Mouse (Mus musculus) stomach, postnatal 0 days (tissue): ENCODE results near the gene Gabrb3. TPM values are rescaled to one million over a fixed set of nuclear protein-coding genes. Genes with fewer than 3 reads are reported as not detected.

Source experiments
- ATAC-seq: fragments of 200-750 bp; cut with Nextera tagmentation; 2 replicates; pipeline ENCODE4 v1.8.0; 2017; ENCODE audit not compliant: low FRiP score, low TSS enrichment
- DNase-seq: peaks from one replicate; pipeline ENCODE4 v3.0.0-alpha.2; 2016; ENCODE audit warnings: low spot score
- H3K27ac ChIP-seq: fragments of 300-500 bp; sonication (generic); replicated peaks from 2 replicates; pipeline ENCODE4 v1.5.1; 2014; ENCODE audit warnings: mild to moderate bottlenecking, control low read depth
- H3K27me3 ChIP-seq: fragments of 300-500 bp; sonication (generic); 2 replicates; pipeline ENCODE4 v1.6.1; 2014; ENCODE audit warnings: low read length; ENCODE audit not compliant: control insufficient read depth, insufficient read depth
- H3K36me3 ChIP-seq: fragments of 300-500 bp; sonication (generic); 2 replicates; pipeline ENCODE4 v1.6.1; 2014; ENCODE audit warnings: low read length, mixed read lengths; ENCODE audit not compliant: control insufficient read depth, insufficient read depth
- H3K4me1 ChIP-seq: fragments of 300-500 bp; sonication (generic); replicated peaks from 2 replicates; pipeline ENCODE4 v1.6.1; 2014; ENCODE audit warnings: antibody characterized with exemption; ENCODE audit not compliant: control insufficient read depth, insufficient read depth
- H3K4me2 ChIP-seq: fragments of 300-500 bp; sonication (generic); replicated peaks from 2 replicates; pipeline ENCODE4 v1.6.1; 2014; ENCODE audit warnings: low read depth, mild to moderate bottlenecking, control low read depth, moderate library complexity
- H3K4me3 ChIP-seq: fragments of 300-500 bp; sonication (generic); 2 replicates; pipeline ENCODE4 v1.5.1; 2014; ENCODE audit warnings: low read depth, low read length, control low read depth
- H3K9ac ChIP-seq: fragments of 300-500 bp; sonication (generic); 2 replicates; pipeline ENCODE4 v1.6.1; 2014; ENCODE audit warnings: mild to moderate bottlenecking, low read length, control low read depth, mixed read lengths
- H3K9me3 ChIP-seq: fragments of 300-500 bp; sonication (generic); 2 replicates; pipeline ENCODE4 v1.6.1; 2016; ENCODE audit warnings: low read length; ENCODE audit not compliant: control insufficient read depth
- CTCF ChIP-seq: IDR thresholded peaks from 2 replicates; pipeline ENCODE4 v1.5.1; 2016; ENCODE audit warnings: antibody characterized with exemption, low read depth, mild to moderate bottlenecking, moderate library complexity
- EP300 ChIP-seq: optimal IDR thresholded peaks from 2 replicates; pipeline ENCODE3; 2016; ENCODE audit warnings: antibody characterized with exemption
- WGBS: fragments of 180-500 bp; shearing (Covaris S2); extraction: QIAGEN DNeasy Blood & Tissue Kit; methylation state at CpG from one replicate; pipeline ENCODE4 v1.1.7; 2014; 5-methylcytosine and 5-hydroxymethylcytosine counted together
- polyA plus RNA-seq: library from polyadenylated mRNA; unstranded; fragments of >200 nt; fragmentation: Nextera tagmentation; extraction: Ambion mirVana; gene quantifications from 2 replicates; pipeline ENCODE4 v1.2.1, GENCODE M21; 2015

The Gabrb3 gene
- polyA plus RNA-seq, 1 experiment from 2014 or later: 0.80 TPM

DNA sequence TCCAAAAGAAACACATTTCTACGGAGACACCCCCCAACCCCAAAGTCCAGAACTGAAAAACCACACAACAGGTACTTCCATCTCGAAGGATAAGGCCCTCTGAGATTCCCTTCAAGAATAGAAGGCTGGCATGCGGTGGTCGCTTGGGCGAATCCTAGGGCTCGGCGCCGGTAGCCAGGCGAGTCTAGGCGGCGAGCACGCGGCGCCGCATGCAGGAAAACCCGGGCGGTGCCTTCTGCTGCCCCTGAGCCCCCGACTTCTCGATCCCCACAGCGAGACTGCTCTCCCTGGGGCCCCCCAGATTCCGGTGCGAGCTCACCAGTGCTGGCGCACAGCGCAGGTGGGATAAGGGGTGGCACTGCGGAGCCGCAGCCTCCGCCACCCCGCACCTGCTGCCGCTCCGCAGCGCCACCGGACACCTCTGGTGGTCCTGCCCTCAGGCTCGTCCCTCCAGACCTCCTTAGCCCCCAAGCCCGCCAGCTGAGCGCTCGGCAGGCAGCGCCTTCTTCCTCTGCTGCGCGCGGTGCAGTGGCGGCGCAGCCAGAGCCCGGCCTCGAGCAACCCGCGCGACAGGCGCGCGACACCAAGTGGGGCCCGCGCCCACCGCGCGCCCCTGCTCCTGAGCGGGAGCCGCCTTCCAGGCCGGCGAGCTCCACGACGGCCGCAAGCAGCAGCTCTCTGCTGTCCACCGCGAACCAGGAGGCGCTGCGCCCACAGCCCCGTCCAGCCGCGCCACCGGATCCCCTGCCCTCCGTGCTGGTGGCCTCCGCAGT lies 89.6 kb downstream of the Gabrb3 start:
- no peak for ATAC-seq
- 2% methylated on average over 72 of the region's 72 CpGs for WGBS
- peak overlapping the region; percentile 21 for H3K4me3 ChIP-seq
- H3K27ac ChIP-seq: no peak overlapping the region
- peak overlapping the region; percentile 46 for H3K4me2 ChIP-seq
- no peak overlapping the region for H3K9ac ChIP-seq
- TF ChIP-seq CTCF: no peak
- TF ChIP-seq EP300: no peak
- no peak for DNase-seq
- no peaks in the 10 kb centered on the region for H3K9me3 ChIP-seq
- peaks cover 5% of the 10 kb centered on the region; the same call in 1 of the 2 replicates for H3K27me3 ChIP-seq
- no peaks in the 10 kb centered on the region for H3K36me3 ChIP-seq
- no peaks in the 10 kb centered on the region for H3K4me1 ChIP-seq

DNA sequence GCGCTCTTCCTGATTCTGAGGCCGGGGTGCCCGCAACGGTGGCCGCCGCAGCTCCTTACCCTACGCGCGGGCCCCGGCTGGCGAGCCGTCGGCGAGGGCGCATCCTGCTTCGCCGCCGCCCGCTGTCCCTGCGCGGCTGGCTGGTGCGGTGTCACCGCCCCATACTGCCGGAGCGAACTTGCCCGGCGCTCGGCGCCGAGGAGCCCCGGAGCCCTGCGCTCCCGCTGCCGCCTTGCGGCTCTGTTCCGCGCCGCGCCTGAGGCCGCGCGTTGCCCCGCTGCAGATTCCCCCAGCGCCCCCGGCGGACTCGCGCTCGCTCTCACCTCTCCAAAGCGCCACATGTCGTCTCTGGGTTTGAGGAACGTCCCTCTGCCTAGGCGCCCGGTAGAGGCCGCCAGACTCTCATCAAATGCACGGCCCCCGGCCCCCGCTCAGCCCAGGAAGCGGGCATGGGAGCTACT lies 90.2 kb downstream of the Gabrb3 start, which contains the start of gene Gabra5:
TSS of gene Gabra5 (minus strand) at position 379 of the 461 bp plus-strand sequence.
- Histone ChIP-seq H3K27me3 (peaks cover 5% of the 10 kb centered on the region; the same call in 1 of the 2 replicates), H3K9me3 (no peaks in the 10 kb centered on the region), H3K36me3 (no peaks in the 10 kb centered on the region), H3K4me3 (peak within 1 kb of the TSS; percentile 21), H3K4me1 (no peaks in the 10 kb centered on the region), H3K4me2 (peak within 1 kb of the TSS; percentile 46), H3K27ac (no peak within 1 kb of the TSS), H3K9ac (no peak within 1 kb of the TSS)
- DNase-seq: no peak
- WGBS: 2% methylated on average over 34 of the region's 59 CpGs
- ATAC-seq: no peak
- TF ChIP-seq CTCF (peak; percentile 38), EP300 (no peak)

DNA sequence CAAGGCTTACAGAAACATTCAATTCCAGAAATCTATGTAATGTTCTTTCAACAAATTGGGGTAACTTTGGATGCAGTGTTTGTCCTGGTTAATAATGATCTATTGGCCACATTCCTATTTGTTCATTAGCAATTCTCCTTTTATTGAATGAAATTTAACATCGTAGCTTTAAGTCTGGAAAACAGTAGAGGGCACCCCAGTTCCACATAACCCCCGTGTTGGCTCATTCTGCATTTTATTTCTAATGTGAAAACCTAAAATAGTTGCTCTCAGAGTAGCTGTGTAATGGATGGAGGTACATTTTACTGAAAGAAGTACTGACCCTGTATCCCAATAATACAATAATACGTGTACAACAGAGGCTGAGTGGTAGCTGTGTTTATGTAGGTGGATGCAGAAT lies 93.5 kb downstream of the Gabrb3 start:
- Histone ChIP-seq H3K9me3 (no peaks in the 10 kb centered on the region), H3K4me1 (no peaks in the 10 kb centered on the region), H3K4me2 (no peak overlapping the region), H3K4me3 (no peak overlapping the region), H3K9ac (no peak overlapping the region), H3K27ac (no peak overlapping the region), H3K36me3 (no peaks in the 10 kb centered on the region), H3K27me3 (peaks cover 5% of the 10 kb centered on the region; the same call in 1 of the 2 replicates)
- no peak for TF ChIP-seq EP300
- peak; percentile 62 for TF ChIP-seq CTCF
- DNase-seq (no peak), ATAC-seq (no peak)
- WGBS: 22% methylated on average over 3 of the region's 3 CpGs

DNA sequence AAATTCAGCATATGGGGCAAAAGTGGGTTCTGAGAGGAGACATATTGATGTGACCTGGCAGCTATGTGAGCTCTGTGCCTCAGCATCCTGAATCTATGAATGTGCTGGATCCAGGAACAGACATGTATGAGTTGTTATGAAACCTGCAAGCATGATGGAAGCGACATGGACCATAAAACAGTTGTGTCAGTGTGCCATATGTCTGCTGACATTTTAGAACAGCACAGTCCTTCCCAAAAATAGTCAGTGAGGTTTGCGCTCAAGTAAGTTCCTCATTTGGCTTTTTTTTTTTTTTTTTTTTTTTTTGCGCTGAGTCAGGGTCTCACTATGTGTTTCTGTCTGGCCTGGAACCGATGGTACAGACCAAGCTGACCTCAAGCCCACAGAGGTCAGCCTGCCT lies 110.0 kb downstream of the Gabrb3 start:
- 83% methylated on average over 4 of the region's 4 CpGs for WGBS
- no peaks in the 10 kb centered on the region for H3K36me3 ChIP-seq
- H3K27ac ChIP-seq: no peak overlapping the region
- no peak for TF ChIP-seq CTCF
- no peak for TF ChIP-seq EP300
- no peaks in the 10 kb centered on the region for H3K4me1 ChIP-seq
- H3K4me2 ChIP-seq: no peak overlapping the region
- no peak for ATAC-seq
- H3K9ac ChIP-seq: no peak overlapping the region
- DNase-seq: no peak
- H3K27me3 ChIP-seq: no peaks in the 10 kb centered on the region
- H3K9me3 ChIP-seq: no peaks in the 10 kb centered on the region
- no peak overlapping the region for H3K4me3 ChIP-seq

DNA sequence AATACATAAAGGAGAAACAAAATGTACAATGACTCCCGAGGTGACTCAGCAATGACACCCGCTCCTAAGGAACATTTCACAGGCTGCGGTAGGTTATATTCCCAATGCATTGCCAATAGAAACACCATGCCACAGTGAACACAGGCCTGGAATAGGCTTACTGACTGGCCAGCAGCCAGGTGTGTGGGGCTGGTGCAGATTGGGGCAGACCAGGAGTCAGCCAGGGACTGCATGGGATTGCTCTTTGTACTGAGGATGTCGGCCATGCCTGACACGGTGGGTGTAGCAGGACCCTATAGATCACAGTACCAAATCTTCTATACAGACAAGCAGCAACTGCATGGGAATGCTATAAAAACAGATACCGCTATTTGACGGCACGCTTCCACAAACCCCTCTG lies 110.5 kb downstream of the Gabrb3 start:
- no peak for TF ChIP-seq CTCF
- TF ChIP-seq EP300: no peak
- Histone ChIP-seq H3K9me3 (no peaks in the 10 kb centered on the region), H3K27me3 (no peaks in the 10 kb centered on the region), H3K27ac (no peak overlapping the region), H3K4me3 (no peak overlapping the region), H3K4me2 (no peak overlapping the region), H3K4me1 (no peaks in the 10 kb centered on the region), H3K36me3 (no peaks in the 10 kb centered on the region), H3K9ac (no peak overlapping the region)
- DNase-seq: no peak
- 88% methylated on average over 8 of the region's 8 CpGs for WGBS
- no peak for ATAC-seq

DNA sequence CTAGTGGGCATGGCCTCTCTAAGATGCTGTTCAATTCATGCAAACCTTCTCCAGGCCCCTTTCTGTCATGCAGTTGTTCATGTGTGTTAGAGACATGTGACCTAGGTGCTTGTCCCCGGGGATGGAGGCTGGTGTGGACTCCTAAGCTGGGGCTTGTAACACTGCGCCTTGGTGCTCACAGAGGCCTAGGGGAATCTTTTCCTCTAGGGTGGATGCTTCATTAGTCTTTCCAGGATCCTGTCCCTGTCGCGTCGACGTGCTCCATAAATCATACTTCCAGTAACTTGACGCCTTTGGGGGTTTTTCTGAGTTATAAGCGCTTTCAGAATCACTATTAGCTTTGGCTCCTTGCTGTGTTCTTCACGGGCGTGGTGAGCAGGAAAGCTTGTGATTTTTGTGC lies 113.2 kb downstream of the Gabrb3 start:
- ATAC-seq: no peak
- Histone ChIP-seq H3K9me3 (no peaks in the 10 kb centered on the region), H3K4me1 (no peaks in the 10 kb centered on the region), H3K27me3 (no peaks in the 10 kb centered on the region), H3K27ac (no peak overlapping the region), H3K36me3 (no peaks in the 10 kb centered on the region), H3K9ac (no peak overlapping the region), H3K4me3 (no peak overlapping the region), H3K4me2 (no peak overlapping the region)
- 59% methylated on average over 10 of the region's 10 CpGs for WGBS
- no peak for TF ChIP-seq EP300
- DNase-seq: no peak
